Mouse (Mus musculus): ENCODE data around the gene Adamts14. TPM values are rescaled to one million over a fixed set of nuclear protein-coding genes. Genes with fewer than 3 reads are reported as not detected.

Adamts14 gene
- polyA plus RNA-seq, 1 experiment from 2014 or later, result 0.37 TPM

GRCm38 (mm10) chr10:61174711-61175441 lies 98.4 kb downstream of the Adamts14 start:
- ATAC-seq (ENCODE audit: low FRiP score), result no peak
- Histone ChIP-seq H3K27ac (ENCODE audit: low read depth, low read length) (no peak overlapping the region), H3K27me3 (ENCODE audit: control insufficient read depth, insufficient read depth, low read length) (no peaks in the 10 kb centered on the region), H3K4me3 (ENCODE audit: low read depth, low read length) (no peak overlapping the region), H3K9me3 (ENCODE audit: control insufficient read depth, low read length) (no peaks in the 10 kb centered on the region), H3K4me2 (replicated peaks; ENCODE audit: low read depth, low read length) (no peak overlapping the region), H3K9ac (ENCODE audit: low read depth, low read length) (no peak overlapping the region), H3K36me3 (ENCODE audit: control insufficient read depth, insufficient read depth, low read length) (no peaks in the 10 kb centered on the region), H3K4me1 (replicated peaks; ENCODE audit: control insufficient read depth, insufficient read depth, low read length) (no peaks in the 10 kb centered on the region)
- DNase-seq (ENCODE audit: low spot score), result no peak
- 52% methylated on average over 13 of the region's 13 CpGs for WGBS

- Histone ChIP-seq H3K4me1 (replicated peaks; ENCODE audit: control insufficient read depth, insufficient read depth, low read length) (no peaks in the 10 kb centered on the region), H3K27ac (ENCODE audit: low read depth, low read length) (no peak overlapping the region), H3K4me3 (ENCODE audit: low read depth, low read length) (no peak overlapping the region), H3K9me3 (ENCODE audit: control insufficient read depth, low read length) (no peaks in the 10 kb centered on the region), H3K9ac (ENCODE audit: low read depth, low read length) (no peak overlapping the region), H3K4me2 (replicated peaks; ENCODE audit: low read depth, low read length) (no peak overlapping the region), H3K36me3 (ENCODE audit: control insufficient read depth, insufficient read depth, low read length) (no peaks in the 10 kb centered on the region), H3K27me3 (ENCODE audit: control insufficient read depth, insufficient read depth, low read length) (no peaks in the 10 kb centered on the region)
- WGBS, result 81% methylated on average over 4 of the region's 4 CpGs
- DNase-seq (ENCODE audit: low spot score), result no peak
- no peak for ATAC-seq (ENCODE audit: low FRiP score)
Observed at GRCm38 (mm10) chr10:61172496-61172895, 100.7 kb downstream of the Adamts14 start.

GRCm38 (mm10) chr10:61171654-61172053 lies 101.6 kb downstream of the Adamts14 start, which contains the start of gene Tbata:
Gene Tbata (plus strand): TSS chr10:61171954.
- H3K36me3 ChIP-seq (ENCODE audit: control insufficient read depth, insufficient read depth, low read length), result no peaks in the 10 kb centered on the region
- 71% methylated on average over 3 of the region's 3 CpGs for WGBS
- H3K27me3 ChIP-seq (ENCODE audit: control insufficient read depth, insufficient read depth, low read length), result no peaks in the 10 kb centered on the region
- no peaks in the 10 kb centered on the region for H3K9me3 ChIP-seq (ENCODE audit: control insufficient read depth, low read length)
- DNase-seq (ENCODE audit: low spot score) (no peak), ATAC-seq (ENCODE audit: low FRiP score) (no peak)
- H3K4me1 ChIP-seq (replicated peaks; ENCODE audit: control insufficient read depth, insufficient read depth, low read length), result no peaks in the 10 kb centered on the region
- H3K27ac ChIP-seq (ENCODE audit: low read depth, low read length), result no peak within 1 kb of the TSS
- H3K9ac ChIP-seq (ENCODE audit: low read depth, low read length), result no peak within 1 kb of the TSS
- no peak within 1 kb of the TSS for H3K4me2 ChIP-seq (replicated peaks; ENCODE audit: low read depth, low read length)
- H3K4me3 ChIP-seq (ENCODE audit: low read depth, low read length), result no peak within 1 kb of the TSS

- H3K27me3 ChIP-seq (ENCODE audit: control insufficient read depth, insufficient read depth, low read length), result no peaks in the 10 kb centered on the region
- WGBS, result 58% methylated on average over 2 of the region's 2 CpGs
Observed at GRCm38 (mm10) chr10:61168393-61168792, 104.8 kb downstream of the Adamts14 start.

GRCm38 (mm10) chr10:61167333-61168096 lies 105.7 kb downstream of the Adamts14 start:
- H3K36me3 ChIP-seq (ENCODE audit: control insufficient read depth, insufficient read depth, low read length), result no peaks in the 10 kb centered on the region
- ATAC-seq (ENCODE audit: low FRiP score) (no peak), DNase-seq (ENCODE audit: low spot score) (no peak)
- H3K9me3 ChIP-seq (ENCODE audit: control insufficient read depth, low read length), result no peaks in the 10 kb centered on the region
- WGBS, result 72% methylated on average over 9 of the region's 9 CpGs
- H3K27me3 ChIP-seq (ENCODE audit: control insufficient read depth, insufficient read depth, low read length), result no peaks in the 10 kb centered on the region
- no peak overlapping the region for H3K4me3 ChIP-seq (ENCODE audit: low read depth, low read length)
- H3K4me1 ChIP-seq (replicated peaks; ENCODE audit: control insufficient read depth, insufficient read depth, low read length), result no peaks in the 10 kb centered on the region
- no peak overlapping the region for H3K27ac ChIP-seq (ENCODE audit: low read depth, low read length)
- no peak overlapping the region for H3K9ac ChIP-seq (ENCODE audit: low read depth, low read length)
- H3K4me2 ChIP-seq (replicated peaks; ENCODE audit: low read depth, low read length), result no peak overlapping the region

More at GRCm38 (mm10) chr10:61168393-61168792, 104.8 kb downstream of the Adamts14 start:
- Histone ChIP-seq H3K4me1 (replicated peaks; ENCODE audit: control insufficient read depth, insufficient read depth, low read length) (no peaks in the 10 kb centered on the region), H3K27ac (ENCODE audit: low read depth, low read length) (no peak overlapping the region), H3K4me2 (replicated peaks; ENCODE audit: low read depth, low read length) (no peak overlapping the region), H3K4me3 (ENCODE audit: low read depth, low read length) (no peak overlapping the region), H3K36me3 (ENCODE audit: control insufficient read depth, insufficient read depth, low read length) (no peaks in the 10 kb centered on the region), H3K9ac (ENCODE audit: low read depth, low read length) (no peak overlapping the region), H3K9me3 (ENCODE audit: control insufficient read depth, low read length) (no peaks in the 10 kb centered on the region)
- DNase-seq (ENCODE audit: low spot score) (no peak), ATAC-seq (ENCODE audit: low FRiP score) (no peak)

- no peak for ATAC-seq (ENCODE audit: low FRiP score)
- H3K9ac ChIP-seq (ENCODE audit: low read depth, low read length), result no peak overlapping the region
- H3K27me3 ChIP-seq (ENCODE audit: control insufficient read depth, insufficient read depth, low read length), result no peaks in the 10 kb centered on the region
- no peak overlapping the region for H3K27ac ChIP-seq (ENCODE audit: low read depth, low read length)
- no peaks in the 10 kb centered on the region for H3K9me3 ChIP-seq (ENCODE audit: control insufficient read depth, low read length)
- no peaks in the 10 kb centered on the region for H3K36me3 ChIP-seq (ENCODE audit: control insufficient read depth, insufficient read depth, low read length)
- 75% methylated on average over 3 of the region's 3 CpGs for WGBS
- H3K4me2 ChIP-seq (replicated peaks; ENCODE audit: low read depth, low read length), result no peak overlapping the region
- H3K4me3 ChIP-seq (ENCODE audit: low read depth, low read length), result no peak overlapping the region
- no peaks in the 10 kb centered on the region for H3K4me1 ChIP-seq (replicated peaks; ENCODE audit: control insufficient read depth, insufficient read depth, low read length)
- DNase-seq (ENCODE audit: low spot score), result no peak
Observed at GRCm38 (mm10) chr10:61162366-61162765, 110.9 kb downstream of the Adamts14 start.

- no peaks in the 10 kb centered on the region for H3K4me1 ChIP-seq (replicated peaks; ENCODE audit: control insufficient read depth, insufficient read depth, low read length)
- WGBS, result 74% methylated on average over 4 of the region's 4 CpGs
- no peak for ATAC-seq (ENCODE audit: low FRiP score)
Observed at GRCm38 (mm10) chr10:61160671-61161070, 112.6 kb downstream of the Adamts14 start.

GRCm38 (mm10) chr10:61160089-61160488 lies 113.1 kb downstream of the Adamts14 start:
- no peaks in the 10 kb centered on the region for H3K9me3 ChIP-seq (ENCODE audit: control insufficient read depth, low read length)
- H3K9ac ChIP-seq (ENCODE audit: low read depth, low read length), result no peak overlapping the region
- ATAC-seq (ENCODE audit: low FRiP score) (no peak), DNase-seq (ENCODE audit: low spot score) (no peak)
- 82% methylated on average over 7 of the region's 7 CpGs for WGBS
- H3K27me3 ChIP-seq (ENCODE audit: control insufficient read depth, insufficient read depth, low read length), result no peaks in the 10 kb centered on the region
- no peaks in the 10 kb centered on the region for H3K36me3 ChIP-seq (ENCODE audit: control insufficient read depth, insufficient read depth, low read length)
- no peak overlapping the region for H3K4me3 ChIP-seq (ENCODE audit: low read depth, low read length)
- H3K4me1 ChIP-seq (replicated peaks; ENCODE audit: control insufficient read depth, insufficient read depth, low read length), result no peaks in the 10 kb centered on the region
- H3K27ac ChIP-seq (ENCODE audit: low read depth, low read length), result no peak overlapping the region
- H3K4me2 ChIP-seq (replicated peaks; ENCODE audit: low read depth, low read length), result no peak overlapping the region

More at GRCm38 (mm10) chr10:61160671-61161070, 112.6 kb downstream of the Adamts14 start:
- H3K27ac ChIP-seq (ENCODE audit: low read depth, low read length), result no peak overlapping the region
- no peak for DNase-seq (ENCODE audit: low spot score)
- no peaks in the 10 kb centered on the region for H3K9me3 ChIP-seq (ENCODE audit: control insufficient read depth, low read length)
- H3K4me2 ChIP-seq (replicated peaks; ENCODE audit: low read depth, low read length), result no peak overlapping the region
- H3K9ac ChIP-seq (ENCODE audit: low read depth, low read length), result no peak overlapping the region
- no peak overlapping the region for H3K4me3 ChIP-seq (ENCODE audit: low read depth, low read length)
- no peaks in the 10 kb centered on the region for H3K27me3 ChIP-seq (ENCODE audit: control insufficient read depth, insufficient read depth, low read length)
- H3K36me3 ChIP-seq (ENCODE audit: control insufficient read depth, insufficient read depth, low read length), result no peaks in the 10 kb centered on the region
